Mouse (Mus musculus): ENCODE measurements at regions not wholly inside any gene's neighbourhood (a gene's known extent, or its start where the extent isn't known, plus 50 kb on each side); places are given as distances from the start of the nearest gene placed in this dataset.

- TF ChIP-seq CTCF (IDR thresholded peaks at IDR 0.05; ENCODE audit: insufficient read depth, low read length): no peak
- no peak for TF ChIP-seq POLR2A (IDR thresholded peaks at IDR 0.05; ENCODE audit: borderline replicate concordance, extremely low read depth, low read depth, low read length)
Observed at GRCm38 (mm10) chr16:97270417-97271133, 86.0 kb upstream of the Bace2 start.
